Mouse (Mus musculus) embryo, embryonic 10 days (tissue): ENCODE data around the gene Gm20792.
"Not testable (repeated sequence)": the region's sequence is repeated elsewhere in the genome, so short reads cannot be mapped to it uniquely, and the experiment has no call there.

Experiments used
- DNase-seq: peaks from one replicate; pipeline ENCODE4 v3.0.0-alpha.2; 2015; ENCODE audit warnings: low spot score

Gene Gm20792

GRCm38 (mm10) chrY:48311555-48311954 lies at the start of gene Gm20792:
Gm20792 (plus strand) TSS chrY:48311855.
- not testable (repeated sequence) for DNase-seq
